Mouse (Mus musculus) lung, adult 2 months (tissue): ENCODE data around the gene Olfr876.

ENCODE experiments used
- CTCF ChIP-seq: fragments of 200-500 bp; IDR thresholded peaks from 2 replicates; pipeline ENCODE4 v1.5.1; 2011; ENCODE audit warnings: mild to moderate bottlenecking, low read length, control low read depth; ENCODE audit not compliant: insufficient read depth
- POLR2A ChIP-seq: fragments of 200-500 bp; IDR thresholded peaks from 2 replicates; pipeline ENCODE4 v1.6.1; 2011; ENCODE audit warnings: low read depth, mild to moderate bottlenecking, control low read depth, low read length, borderline replicate concordance; ENCODE audit errors: extremely low read depth

- no peak for TF ChIP-seq CTCF
- no peak for TF ChIP-seq POLR2A
These were observed 4.4 kb downstream of the Olfr876 start for GRCm38 (mm10) chr9:37807235-37807634.
